Mouse (Mus musculus) NIH3T3 (cell line): Measurements from ENCODE around the gene Col7a1.

ENCODE experiments used
- DNase-seq: peaks from one replicate; pipeline ENCODE4 v3.0.0-alpha.2; 2012; ENCODE audit warnings: low read depth

Gene Col7a1

DNA sequence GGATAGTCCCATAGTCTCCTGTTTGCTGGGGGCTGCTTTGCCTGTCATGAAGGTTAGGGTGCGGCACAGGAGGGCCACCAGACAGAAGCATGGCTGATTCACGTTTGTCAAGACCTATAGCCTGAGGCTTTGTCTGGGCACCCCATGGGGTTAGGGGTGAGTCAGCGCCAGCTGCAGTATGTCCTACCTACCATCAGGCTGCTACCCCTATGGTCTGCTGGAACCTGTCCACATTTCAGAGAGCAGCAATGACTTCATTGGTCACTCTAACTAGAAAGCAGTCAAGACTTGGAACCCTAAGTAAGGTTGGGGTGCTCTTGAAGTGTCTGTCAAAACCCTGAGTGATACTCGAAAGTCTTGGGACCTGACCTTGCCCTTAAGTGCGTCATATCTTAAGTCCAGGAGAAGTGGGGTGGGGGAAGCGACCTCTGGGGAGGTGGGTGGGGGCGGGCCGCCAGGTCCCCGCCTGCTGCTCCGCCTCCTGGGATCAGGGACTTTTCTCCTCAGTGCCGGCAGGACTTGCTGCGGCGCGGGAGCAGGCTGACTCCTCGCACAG is at the start of gene Col7a1:
Gene Col7a1 (plus strand): TSS at position 506 of the 556 bp plus-strand sequence.
- DNase-seq: peak; percentile 61

GRCm38 (mm10) chr9:108912308-108912707 is 41.1 kb upstream of the Col7a1 start:
- DNase-seq: no peak

DNA sequence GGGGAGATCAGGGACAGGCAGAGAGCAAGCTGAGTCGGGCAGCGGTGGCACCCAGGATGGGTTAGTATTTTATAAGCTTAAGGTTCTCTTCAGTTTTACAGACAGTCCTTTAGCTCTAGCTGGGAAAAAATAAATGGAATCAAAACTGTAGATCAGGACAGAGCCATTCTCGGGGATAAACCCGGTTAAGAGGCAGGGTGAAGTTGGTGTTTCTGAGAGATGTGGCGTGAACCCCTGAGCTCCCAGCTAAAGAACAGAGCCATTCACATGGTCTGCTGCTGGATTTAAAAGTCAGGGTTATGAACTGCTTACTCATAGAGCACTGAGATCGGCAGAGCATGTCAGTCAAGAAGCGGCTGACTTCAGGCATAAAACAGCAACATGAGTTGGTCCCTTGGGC is 40.2 kb upstream of the Col7a1 start:
- DNase-seq: no peak

DNA sequence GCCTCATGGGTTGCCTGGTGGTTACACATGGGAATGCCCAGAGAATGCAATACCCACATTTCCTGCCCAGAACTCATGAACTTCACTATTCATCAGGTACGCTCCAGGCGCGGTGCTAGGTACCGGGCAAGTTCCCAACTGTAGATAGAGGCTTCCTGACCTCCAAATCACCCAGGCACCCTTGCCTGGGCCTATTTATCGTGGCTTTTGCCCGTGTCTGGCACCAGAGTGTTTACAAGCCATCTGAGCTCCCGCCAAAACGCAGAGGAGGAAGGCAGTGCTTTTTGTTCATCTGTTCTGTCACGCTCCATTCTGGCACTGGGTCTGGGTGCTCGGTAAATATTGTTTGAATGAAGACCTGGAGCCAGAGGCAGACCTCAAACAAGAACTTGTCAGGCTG is 39.8 kb upstream of the Col7a1 start:
- DNase-seq: no peak

DNA sequence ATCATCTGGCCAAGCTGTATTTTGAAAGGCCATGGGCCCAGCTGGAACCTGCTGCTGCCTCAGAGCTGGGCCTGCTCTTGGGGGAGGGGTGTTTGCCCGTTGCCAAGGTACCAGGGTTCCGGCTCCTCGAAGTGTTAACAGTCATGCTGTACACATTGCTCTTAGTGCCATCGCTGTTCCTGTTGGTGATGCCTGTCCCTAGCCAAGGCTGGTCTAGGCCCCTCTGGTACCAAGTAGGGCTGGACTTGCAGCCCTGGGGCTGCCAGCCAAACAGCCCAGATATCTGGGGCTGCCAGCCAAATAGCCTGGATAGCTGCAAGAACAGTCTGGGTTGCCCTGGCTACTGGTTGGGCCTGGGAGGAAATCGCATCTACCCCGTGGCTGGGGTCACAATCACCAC is 38.9 kb upstream of the Col7a1 start, which contains the start of gene Tmem89:
Gene Tmem89 (plus strand): TSS at position 129 of the 400 bp plus-strand sequence.
- DNase-seq: peak; percentile 19

DNA sequence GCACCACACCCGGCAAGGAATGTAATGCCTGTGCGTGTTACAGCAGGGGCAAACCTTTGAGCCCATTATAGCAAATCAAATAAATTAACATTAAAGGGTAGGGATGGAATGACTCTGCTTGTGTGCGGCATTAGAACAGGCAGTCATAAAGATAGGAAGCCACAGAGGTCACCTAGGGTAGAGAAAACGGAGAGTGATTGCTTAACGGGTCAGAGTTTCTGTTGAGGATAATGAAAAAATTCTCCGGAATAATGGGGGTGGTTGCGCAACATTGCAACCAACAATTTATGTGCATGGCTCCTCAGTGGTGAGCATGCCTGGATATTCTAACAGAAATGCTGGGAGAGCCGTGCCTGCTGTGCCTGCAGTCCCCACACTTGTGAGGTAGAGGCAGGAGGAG is 27.5 kb upstream of the Col7a1 start:
- peak; percentile 28 for DNase-seq

- no peak for DNase-seq
Observed at GRCm38 (mm10) chr9:108928424-108928823, 25.0 kb upstream of the Col7a1 start.

GRCm38 (mm10) chr9:108935991-108936390 is 17.4 kb upstream of the Col7a1 start:
- no peak for DNase-seq

DNA sequence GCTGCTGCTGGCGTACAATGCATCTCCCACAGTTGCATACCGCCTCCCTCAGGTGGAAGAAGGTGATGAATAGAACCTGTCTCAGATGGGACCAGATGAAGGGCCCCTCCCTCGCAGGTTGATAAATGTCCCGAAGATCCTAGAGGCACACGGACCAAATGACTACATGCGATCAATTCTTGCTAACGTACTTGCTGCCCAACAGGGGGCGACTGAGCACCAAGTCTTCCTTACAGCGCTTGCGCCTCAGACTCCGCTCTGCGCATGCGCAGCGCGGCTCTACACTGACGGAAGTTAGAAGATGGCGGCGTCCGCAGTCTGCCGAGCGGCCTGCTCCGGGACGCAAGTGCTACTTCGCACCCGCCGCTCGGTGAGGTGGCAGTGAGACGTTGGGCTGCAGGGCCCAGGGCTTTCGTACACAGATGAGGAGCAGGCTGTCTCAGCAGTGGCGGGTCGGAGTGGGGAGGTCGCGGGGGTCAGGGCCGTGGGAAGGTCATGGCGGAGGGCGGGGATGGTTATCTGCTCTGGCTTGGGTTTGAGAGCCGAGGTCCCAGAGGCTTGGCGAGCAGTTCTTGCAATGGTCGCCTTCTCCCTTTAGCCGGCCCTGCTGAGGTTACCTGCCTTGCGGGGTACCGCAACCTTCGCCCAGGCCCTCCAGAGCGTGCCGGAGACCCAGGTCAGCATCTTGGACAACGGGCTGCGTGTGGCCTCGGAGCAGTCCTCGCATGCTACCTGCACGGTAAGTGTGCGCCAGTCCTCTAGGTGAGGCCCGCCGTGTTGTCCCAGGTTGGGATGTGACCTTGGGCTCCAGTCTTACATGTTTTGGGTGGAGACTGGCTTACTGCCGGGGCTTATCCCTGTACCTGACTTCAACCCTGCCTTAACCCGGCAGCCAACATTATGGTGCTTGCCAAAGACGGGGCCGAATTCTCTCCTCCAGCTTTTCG is 16.7 kb upstream of the Col7a1 start, which contains the start of gene Uqcrc1:
Gene Uqcrc1 (plus strand): TSS at position 216 of the 947 bp plus-strand sequence.
- peak; percentile 99 for DNase-seq

GRCm38 (mm10) chr9:108945111-108945510 is 8.3 kb upstream of the Col7a1 start:
- no peak for DNase-seq

DNA sequence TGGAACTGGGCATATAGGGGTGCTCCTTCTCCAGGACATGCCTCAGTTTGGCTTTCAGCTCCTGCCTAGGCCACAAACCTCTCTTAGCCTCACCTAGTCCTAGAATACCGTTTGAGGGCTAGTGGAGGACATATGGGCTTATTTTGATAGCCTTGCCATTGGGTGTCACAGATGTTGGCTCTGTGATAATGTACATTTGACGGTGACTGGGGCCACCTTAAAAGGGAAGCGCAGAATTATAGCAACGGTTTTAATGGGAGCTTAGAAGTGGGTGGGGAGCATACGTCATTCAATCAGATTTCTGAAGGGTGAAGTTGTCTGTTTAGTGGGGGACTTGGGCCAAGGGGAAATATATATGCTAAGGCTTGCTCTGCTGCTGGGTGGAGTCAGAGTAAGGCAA is 7.8 kb upstream of the Col7a1 start:
- no peak for DNase-seq

DNA sequence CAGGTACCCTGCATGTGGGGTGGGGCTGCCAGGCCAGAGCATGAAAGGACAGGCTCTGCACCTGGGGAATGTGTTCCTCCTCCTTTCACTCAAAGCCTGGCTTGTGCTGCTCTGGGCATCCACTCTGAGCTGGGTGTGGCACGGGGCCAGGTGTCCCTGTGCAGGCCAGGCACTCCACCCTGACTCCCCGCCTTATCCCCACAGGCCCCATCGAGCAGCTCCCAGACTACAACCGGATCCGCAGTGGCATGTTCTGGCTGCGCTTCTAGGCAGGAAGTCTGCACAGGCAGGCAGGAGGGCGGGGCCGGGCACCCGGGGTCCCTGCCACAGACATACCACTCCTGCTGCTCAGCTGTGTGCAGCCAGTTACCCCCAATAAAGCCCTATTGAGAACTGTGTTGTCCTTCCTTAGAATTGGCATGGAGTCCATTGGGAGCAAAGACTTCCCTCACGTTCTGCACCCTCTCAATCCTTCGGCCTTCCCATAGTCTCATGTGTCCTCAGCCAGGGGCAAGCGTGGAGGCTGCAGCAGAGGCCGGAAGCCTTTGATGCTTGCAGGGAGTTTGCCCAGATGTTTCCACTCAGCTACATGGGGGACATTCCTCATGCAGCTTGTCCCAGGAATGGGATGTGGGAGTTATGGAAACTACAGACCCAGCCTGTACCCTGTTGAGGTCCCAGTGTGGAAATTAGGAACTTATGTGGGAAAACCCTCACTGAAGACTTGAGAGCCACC is 4.0 kb upstream of the Col7a1 start:
- DNase-seq: no peak

GRCm38 (mm10) chr9:108949967-108950728 is 3.2 kb upstream of the Col7a1 start:
- peak; percentile 5 for DNase-seq

- DNase-seq: peak; percentile 18
Observed at GRCm38 (mm10) chr9:108955241-108955640, 1.9 kb downstream of the Col7a1 start.

DNA sequence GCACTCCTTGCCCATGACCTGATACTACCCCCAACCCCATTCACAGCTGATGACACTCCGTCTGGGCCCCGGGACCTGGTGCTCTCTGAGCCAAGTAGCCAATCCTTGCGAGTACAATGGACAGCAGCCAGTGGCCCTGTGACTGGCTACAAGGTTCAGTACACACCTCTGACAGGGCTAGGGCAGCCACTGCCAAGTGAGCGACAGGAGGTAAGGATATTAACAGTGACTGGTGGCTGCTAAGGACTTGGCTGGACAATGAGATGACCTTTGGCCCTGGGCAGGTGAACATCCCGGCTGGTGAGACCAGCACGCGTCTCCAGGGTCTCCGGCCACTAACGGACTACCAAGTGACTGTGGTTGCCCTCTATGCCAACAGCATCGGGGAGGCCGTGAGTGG is 2.5 kb downstream of the Col7a1 start:
- DNase-seq: no peak

DNA sequence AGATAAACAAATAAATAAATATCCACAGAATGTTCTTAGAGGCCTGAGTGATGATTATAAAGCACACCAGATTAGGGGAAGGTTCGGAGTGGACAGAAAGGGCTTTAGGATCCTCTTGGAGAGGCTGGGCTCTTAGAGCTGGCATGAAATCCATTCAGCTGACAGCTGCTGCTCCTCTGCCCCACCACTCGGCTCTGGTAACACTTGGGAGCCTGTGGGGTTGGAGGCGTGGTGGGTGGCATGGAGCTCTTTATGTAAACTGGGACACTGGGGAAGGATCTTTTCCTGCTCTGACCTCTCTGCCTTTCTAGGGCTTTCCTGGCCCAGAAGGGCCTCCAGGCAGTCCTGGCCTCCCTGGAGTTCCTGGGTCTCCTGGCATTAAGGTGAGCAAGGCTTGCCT is 10.2 kb downstream of the Col7a1 start:
- DNase-seq: no peak

- no peak for DNase-seq
Observed at GRCm38 (mm10) chr9:108964338-108964737, 11.0 kb downstream of the Col7a1 start.

DNA sequence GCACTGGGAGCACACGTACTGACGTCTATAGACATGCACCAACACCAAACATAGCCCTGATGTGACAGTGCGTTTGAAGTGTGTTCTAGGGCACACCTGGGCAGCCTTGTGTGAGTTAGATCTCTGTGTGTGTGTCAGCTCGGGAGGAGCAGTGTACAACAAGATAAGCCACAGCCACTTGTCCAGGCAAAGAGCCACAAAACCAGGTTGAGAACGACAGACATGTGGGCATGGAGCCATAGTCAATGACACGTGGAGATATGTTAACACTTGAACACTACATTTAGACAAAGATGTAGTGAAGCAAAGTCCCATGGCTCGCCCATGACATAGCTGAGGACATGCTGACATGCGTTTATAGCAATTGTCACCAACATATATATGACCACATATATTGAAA is 17.2 kb downstream of the Col7a1 start:
- no peak for DNase-seq

- no peak for DNase-seq
Observed at GRCm38 (mm10) chr9:108976483-108976882, 23.1 kb downstream of the Col7a1 start.

DNA sequence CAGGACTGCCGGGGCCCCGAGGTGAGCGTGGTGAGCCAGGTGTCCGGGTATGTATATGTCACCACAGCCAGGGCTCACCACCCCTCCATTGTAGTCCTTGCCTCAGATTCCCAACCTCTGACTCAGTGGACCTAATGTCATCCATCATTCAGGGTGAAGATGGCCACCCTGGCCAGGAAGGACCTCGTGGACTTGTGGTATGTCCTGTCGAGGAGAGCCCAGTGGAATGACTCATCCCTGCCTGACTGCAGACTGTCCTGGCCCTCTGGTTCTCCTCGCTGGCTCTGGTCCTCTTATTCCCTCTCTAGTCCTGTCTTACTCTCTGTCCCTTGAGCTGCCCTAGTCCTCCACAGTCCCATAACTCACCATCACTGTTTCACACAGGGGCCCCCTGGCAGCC is 24.6 kb downstream of the Col7a1 start:
- peak; percentile 73 for DNase-seq

- DNase-seq: peak; percentile 57
Observed at GRCm38 (mm10) chr9:108982498-108982897, 29.1 kb downstream of the Col7a1 start.

- no peak for DNase-seq
Observed at GRCm38 (mm10) chr9:108983209-108983608, 29.8 kb downstream of the Col7a1 start.
